Mouse (Mus musculus): ENCODE results near the gene Ass1. TPM values are rescaled to one million over a fixed set of nuclear protein-coding genes. Genes with fewer than 3 reads are reported as not detected.

Gene Ass1
- polyA plus RNA-seq, 1 experiment: 39.2 TPM

GRCm38 (mm10) chr2:31476107-31476820 lies 6.3 kb downstream of the Ass1 start:
- TF ChIP-seq CTCF (IDR thresholded peaks at IDR 0.05; ENCODE audit: extremely low read depth, insufficient read depth, low read length) (no peak), POLR2A (IDR thresholded peaks at IDR 0.05; ENCODE audit: extremely low read depth, insufficient read depth, low read length) (no peak)
- Histone ChIP-seq H3K4me3 (ENCODE audit: insufficient read depth, low read length) (no peak overlapping the region), H3K4me1 (ENCODE audit: control insufficient read depth, insufficient read depth, low read length) (no peaks in the 10 kb centered on the region), H3K27ac (ENCODE audit: insufficient read depth, low read length) (no peak overlapping the region)

DNA sequence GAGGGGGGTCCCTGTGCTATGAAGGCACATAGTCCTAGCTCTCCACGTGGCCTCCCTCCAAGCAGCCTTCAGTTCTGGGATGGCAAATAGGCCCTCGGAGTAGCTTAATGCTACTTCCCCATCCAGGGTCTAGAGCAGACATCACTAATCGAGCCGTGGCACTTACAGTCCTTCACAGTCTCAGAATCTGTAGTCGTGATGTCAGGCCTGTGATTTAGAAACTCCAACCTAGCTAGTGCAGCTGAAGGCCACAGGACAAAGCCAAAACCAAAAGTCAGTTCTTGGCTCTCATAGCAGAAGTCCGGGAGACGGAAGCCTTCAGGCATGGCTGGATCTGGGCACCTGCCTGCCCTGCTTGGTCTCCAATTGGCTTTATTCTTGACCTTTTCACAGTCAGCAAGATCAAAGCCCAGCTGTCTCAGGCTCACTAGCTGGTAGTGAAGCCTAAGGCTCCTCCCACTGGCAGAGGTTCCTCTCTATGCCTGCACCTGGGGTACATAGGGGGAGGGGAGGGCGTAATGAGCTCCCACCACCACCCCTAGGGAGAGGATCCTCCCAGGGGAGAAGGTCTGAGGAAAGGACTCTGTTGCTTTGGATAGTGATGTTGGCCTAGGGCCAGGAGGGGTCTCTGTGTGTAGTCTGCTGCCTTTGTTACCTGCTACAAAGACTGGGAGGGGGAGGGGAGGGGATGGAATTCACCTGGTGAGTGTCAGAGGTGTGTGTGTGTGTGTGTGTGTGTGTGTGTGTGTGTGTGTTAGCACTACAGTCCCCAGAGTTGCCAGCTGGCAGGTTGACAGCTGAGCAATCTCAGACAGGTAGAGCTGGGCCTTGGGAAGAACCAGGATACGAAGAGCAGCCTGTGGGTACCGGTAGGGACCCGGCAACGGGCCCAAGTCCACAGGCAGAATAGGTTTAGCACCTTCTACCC lies 7.5 kb downstream of the Ass1 start:
- Histone ChIP-seq H3K27ac (ENCODE audit: insufficient read depth, low read length) (no peak overlapping the region), H3K4me1 (ENCODE audit: control insufficient read depth, insufficient read depth, low read length) (no peaks in the 10 kb centered on the region), H3K4me3 (ENCODE audit: insufficient read depth, low read length) (no peak overlapping the region)
- no peak for TF ChIP-seq CTCF (IDR thresholded peaks at IDR 0.05; ENCODE audit: extremely low read depth, insufficient read depth, low read length)
- no peak for TF ChIP-seq POLR2A (IDR thresholded peaks at IDR 0.05; ENCODE audit: extremely low read depth, insufficient read depth, low read length)

DNA sequence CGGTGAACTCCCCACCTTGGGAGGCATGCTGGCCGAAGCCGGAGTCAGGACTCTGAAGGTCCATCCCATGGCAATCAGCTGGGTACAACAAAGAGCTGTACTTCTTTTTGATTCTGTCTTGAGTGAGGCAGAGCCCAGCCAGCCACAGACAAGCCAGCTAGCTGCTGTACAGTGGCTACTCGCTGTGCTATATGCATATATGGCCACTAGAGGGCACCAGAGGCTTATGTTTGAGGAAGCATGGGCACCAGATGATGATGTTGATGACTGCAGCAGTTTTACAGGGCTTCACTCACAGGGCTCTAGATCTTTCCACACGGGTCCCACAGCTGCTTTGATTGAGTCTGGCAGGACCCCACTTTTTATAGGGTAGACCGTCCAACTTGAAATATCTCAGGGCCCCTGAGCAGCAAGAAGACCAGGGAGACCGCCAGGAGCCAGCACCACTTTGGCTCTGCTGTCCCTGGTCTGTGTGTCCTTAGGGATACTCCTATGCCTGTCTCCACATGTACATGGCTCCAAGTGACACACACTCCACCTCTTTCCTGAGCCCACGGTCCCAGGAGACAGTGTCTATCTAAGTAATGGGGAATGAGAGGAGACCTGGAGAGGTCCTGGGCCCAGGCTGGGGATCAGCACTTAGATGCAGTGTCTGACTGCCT lies 13.0 kb downstream of the Ass1 start:
- TF ChIP-seq CTCF (IDR thresholded peaks at IDR 0.05; ENCODE audit: extremely low read depth, insufficient read depth, low read length) (peak; percentile 98), POLR2A (IDR thresholded peaks at IDR 0.05; ENCODE audit: extremely low read depth, insufficient read depth, low read length) (no peak)
- Histone ChIP-seq H3K27ac (ENCODE audit: insufficient read depth, low read length) (no peak overlapping the region), H3K4me3 (ENCODE audit: insufficient read depth, low read length) (no peak overlapping the region), H3K4me1 (ENCODE audit: control insufficient read depth, insufficient read depth, low read length) (no peaks in the 10 kb centered on the region)

DNA sequence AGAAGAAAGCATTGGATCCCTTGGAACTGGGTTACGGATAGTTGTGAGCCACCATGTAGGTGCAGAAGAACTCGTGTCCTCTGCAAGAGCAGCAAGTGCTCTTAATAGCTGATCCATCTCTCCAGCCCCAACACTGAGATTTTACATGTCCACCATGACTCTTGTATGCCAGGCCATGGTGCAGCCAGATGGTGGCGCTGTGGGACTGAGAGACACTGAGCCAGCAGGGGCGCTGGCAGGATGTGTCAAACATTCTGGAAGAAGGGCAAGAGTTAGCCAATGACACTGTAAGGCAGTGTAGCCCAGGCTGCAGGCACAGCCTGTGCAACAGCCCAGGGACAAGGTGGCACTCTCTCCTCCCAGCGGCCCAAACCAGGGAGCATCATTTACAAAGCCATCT lies 14.2 kb downstream of the Ass1 start:
- Histone ChIP-seq H3K4me3 (ENCODE audit: insufficient read depth, low read length) (no peak overlapping the region), H3K27ac (ENCODE audit: insufficient read depth, low read length) (no peak overlapping the region), H3K4me1 (ENCODE audit: control insufficient read depth, insufficient read depth, low read length) (no peaks in the 10 kb centered on the region)
- TF ChIP-seq POLR2A (IDR thresholded peaks at IDR 0.05; ENCODE audit: extremely low read depth, insufficient read depth, low read length): no peak
- TF ChIP-seq CTCF (IDR thresholded peaks at IDR 0.05; ENCODE audit: extremely low read depth, insufficient read depth, low read length): peak; percentile 91

GRCm38 (mm10) chr2:31489166-31489565 lies 19.2 kb downstream of the Ass1 start:
- Histone ChIP-seq H3K4me3 (ENCODE audit: insufficient read depth, low read length) (no peak overlapping the region), H3K27ac (ENCODE audit: insufficient read depth, low read length) (no peak overlapping the region), H3K4me1 (ENCODE audit: control insufficient read depth, insufficient read depth, low read length) (no peaks in the 10 kb centered on the region)
- no peak for TF ChIP-seq POLR2A (IDR thresholded peaks at IDR 0.05; ENCODE audit: extremely low read depth, insufficient read depth, low read length)
- TF ChIP-seq CTCF (IDR thresholded peaks at IDR 0.05; ENCODE audit: extremely low read depth, insufficient read depth, low read length): no peak

DNA sequence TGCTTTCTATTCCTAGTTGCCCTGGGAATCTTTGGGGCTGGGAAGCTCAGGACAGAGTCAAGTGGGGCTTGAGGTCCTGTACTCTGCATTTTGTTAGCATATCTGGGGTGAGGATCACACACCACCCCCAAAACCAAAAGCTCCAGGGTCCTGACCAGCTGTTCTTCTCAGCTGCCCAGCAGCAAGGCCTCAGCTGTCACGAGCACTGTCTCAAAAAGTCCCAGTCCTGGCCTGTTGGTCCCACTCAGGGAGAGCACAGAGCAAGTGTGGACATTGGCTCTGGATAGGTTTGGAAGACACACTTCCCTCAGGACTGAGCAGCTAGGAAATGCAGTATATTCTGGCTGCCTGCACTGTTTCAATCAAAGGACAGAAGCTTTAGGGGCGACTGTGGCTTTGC lies 20.5 kb downstream of the Ass1 start:
- Histone ChIP-seq H3K4me1 (ENCODE audit: control insufficient read depth, insufficient read depth, low read length) (no peaks in the 10 kb centered on the region), H3K4me3 (ENCODE audit: insufficient read depth, low read length) (no peak overlapping the region), H3K27ac (ENCODE audit: insufficient read depth, low read length) (no peak overlapping the region)
- TF ChIP-seq POLR2A (IDR thresholded peaks at IDR 0.05; ENCODE audit: extremely low read depth, insufficient read depth, low read length) (no peak), CTCF (IDR thresholded peaks at IDR 0.05; ENCODE audit: extremely low read depth, insufficient read depth, low read length) (no peak)

DNA sequence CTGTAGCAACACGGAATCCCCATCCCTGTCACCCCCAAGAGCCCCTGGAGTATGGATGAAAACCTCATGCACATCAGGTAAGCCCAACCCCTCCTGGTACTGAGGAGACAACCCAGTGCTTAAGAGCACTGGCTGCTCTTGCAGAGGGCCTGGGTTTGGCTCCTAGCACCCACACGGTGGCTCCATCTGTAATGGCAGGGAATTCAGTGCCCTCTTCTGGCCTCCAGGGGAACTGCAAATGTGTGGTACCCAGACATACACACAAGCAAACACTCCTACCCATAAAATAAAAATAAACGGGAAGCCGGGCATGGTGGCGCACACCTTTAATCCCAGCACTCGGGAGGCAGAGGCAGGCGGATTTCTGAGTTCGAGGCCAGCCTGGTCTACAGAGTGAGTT lies 22.3 kb downstream of the Ass1 start:
- Histone ChIP-seq H3K4me3 (ENCODE audit: insufficient read depth, low read length) (no peak overlapping the region), H3K27ac (ENCODE audit: insufficient read depth, low read length) (no peak overlapping the region), H3K4me1 (ENCODE audit: control insufficient read depth, insufficient read depth, low read length) (peaks cover 10% of the 10 kb centered on the region)
- TF ChIP-seq POLR2A (IDR thresholded peaks at IDR 0.05; ENCODE audit: extremely low read depth, insufficient read depth, low read length): no peak
- TF ChIP-seq CTCF (IDR thresholded peaks at IDR 0.05; ENCODE audit: extremely low read depth, insufficient read depth, low read length): no peak

GRCm38 (mm10) chr2:31493243-31493642 lies 23.2 kb downstream of the Ass1 start:
- H3K27ac ChIP-seq (ENCODE audit: insufficient read depth, low read length): no peak overlapping the region

DNA sequence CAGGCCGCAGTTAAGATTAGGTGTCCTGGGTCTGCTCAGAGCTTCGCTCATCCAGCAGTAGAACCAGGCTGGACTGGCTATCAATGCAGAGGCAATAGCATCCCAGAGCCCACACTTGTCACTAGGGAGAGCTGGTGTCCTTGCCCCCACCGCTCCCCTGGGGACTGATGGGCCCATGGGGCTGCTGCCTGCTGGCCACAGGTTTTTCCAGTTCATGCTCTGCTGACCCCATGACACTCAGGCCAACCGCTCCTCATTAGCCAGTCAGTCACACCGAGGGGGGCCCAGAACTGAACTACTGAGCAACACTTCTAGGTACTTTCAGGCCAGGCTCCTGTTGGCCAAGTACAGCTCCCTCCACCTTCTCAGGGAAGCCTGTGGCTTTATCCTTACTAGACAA lies 24.3 kb downstream of the Ass1 start:
- Histone ChIP-seq H3K27ac (ENCODE audit: insufficient read depth, low read length) (no peak overlapping the region), H3K4me1 (ENCODE audit: control insufficient read depth, insufficient read depth, low read length) (peaks cover 10% of the 10 kb centered on the region), H3K4me3 (ENCODE audit: insufficient read depth, low read length) (no peak overlapping the region)
- TF ChIP-seq POLR2A (IDR thresholded peaks at IDR 0.05; ENCODE audit: extremely low read depth, insufficient read depth, low read length) (no peak), CTCF (IDR thresholded peaks at IDR 0.05; ENCODE audit: extremely low read depth, insufficient read depth, low read length) (no peak)

More at GRCm38 (mm10) chr2:31493243-31493642, 23.2 kb downstream of the Ass1 start:
- Histone ChIP-seq H3K4me3 (ENCODE audit: insufficient read depth, low read length) (no peak overlapping the region), H3K4me1 (ENCODE audit: control insufficient read depth, insufficient read depth, low read length) (peaks cover 10% of the 10 kb centered on the region)
- TF ChIP-seq CTCF (IDR thresholded peaks at IDR 0.05; ENCODE audit: extremely low read depth, insufficient read depth, low read length): no peak
- no peak for TF ChIP-seq POLR2A (IDR thresholded peaks at IDR 0.05; ENCODE audit: extremely low read depth, insufficient read depth, low read length)

Data from cortical plate, adult 2 months (tissue).